In genomic region chr1:191185761-191186385, GRCm38 (mm10) we compare ENCODE assay signal across 9 mouse cellular contexts. TPM values are rescaled to one million over a fixed set of nuclear protein-coding genes. Genes with fewer than 3 reads are reported as not detected.
DNase-seq lines count a peak whose midpoint lies in the region; ATAC-seq and TF ChIP-seq lines count a peak whose summit lies in the region.
"Had no signal": no experiment of that assay in that cellular context is flagged by ENCODE, and none has a peak within 500 bp of the region (broad histone marks: within the 10 kb centered on the region; RNA-seq: fewer than 3 reads in every experiment).

No protein-coding gene starts in this region.

- H3K4me2 ChIP-seq in forebrain, embryonic 13.5 days: peak overlapping the region; percentile 93
- H3K4me2 ChIP-seq in lung, embryonic 16.5 days (ENCODE audit: low read depth, low read length): peak overlapping the region; percentile 100
- H3K4me2 ChIP-seq in stomach, postnatal 0 days (replicated peaks; ENCODE audit: low read depth): peak overlapping the region; percentile 91

- ATAC-seq in forebrain, embryonic 13.5 days: no peak
- no peak for ATAC-seq in lung, embryonic 16.5 days (ENCODE audit: low read depth)
- ATAC-seq in stomach, postnatal 0 days (ENCODE audit: low FRiP score, low TSS enrichment): no peak
- ATAC-seq in megakaryocyte progenitor cell, adult 5-6 weeks (replicated peaks; ENCODE audit: poor library complexity): no peak

- H3K27me3 ChIP-seq in forebrain, embryonic 13.5 days: peaks cover 90% of the 10 kb centered on the region
- H3K27me3 ChIP-seq in lung, embryonic 16.5 days (ENCODE audit: control insufficient read depth, insufficient read depth, low read depth, low read length): peaks cover 21% of the 10 kb centered on the region
- 0 out of 2 replicates have a peak, but pooled peaks cover 3% of the 10 kb centered on the region for H3K27me3 ChIP-seq in stomach, postnatal 0 days (ENCODE audit: control insufficient read depth, insufficient read depth, low read length)

- no peak overlapping the region for H3K9ac ChIP-seq in forebrain, embryonic 13.5 days
- H3K9ac ChIP-seq in lung, embryonic 16.5 days (ENCODE audit: low read length): peak overlapping the region; percentile 11
- peak overlapping the region; percentile 32 for H3K9ac ChIP-seq in stomach, postnatal 0 days (ENCODE audit: low read length)

- intact Hi-C loops in gastrocnemius, adult 2 months (cut with DNase I): no loop called here

- TF ChIP-seq EP300 in stomach, postnatal 0 days (optimal IDR thresholded peaks at IDR 0.05): no peak

- DNase-seq in gastrocnemius, adult 2 months: no peak
- no peak for DNase-seq in gastrocnemius, postnatal 4 days (ENCODE audit: low spot score in 2 of 2)
- DNase-seq in induced T-regulatory cell, adult 2 months (ENCODE audit: low read depth): peak; percentile 66
- DNase-seq in stomach, postnatal 0 days (ENCODE audit: low spot score): no peak
- no peak for DNase-seq in right cerebral cortex, postnatal 36 days (ENCODE audit: low spot score in 2 of 2)

- under 1% methylated on average over 16 of the region's 16 CpGs for WGBS in forebrain, embryonic 13.5 days
- WGBS in lung, embryonic 16.5 days: under 1% methylated on average over 16 of the region's 16 CpGs
- WGBS in stomach, postnatal 0 days: 1% methylated on average over 16 of the region's 16 CpGs

- H3K9me3 ChIP-seq in forebrain, embryonic 13.5 days (replicated peaks): no peaks in the 10 kb centered on the region
- no peaks in the 10 kb centered on the region for H3K9me3 ChIP-seq in lung, embryonic 16.5 days (ENCODE audit: control insufficient read depth, low read length)
- no peaks in the 10 kb centered on the region for H3K9me3 ChIP-seq in stomach, postnatal 0 days (ENCODE audit: control insufficient read depth, low read length)

- no peak for TF ChIP-seq CTCF in gastrocnemius, adult 2 months (IDR thresholded peaks at IDR 0.05)
- TF ChIP-seq CTCF in stomach, postnatal 0 days (IDR thresholded peaks at IDR 0.05; ENCODE audit: low read depth): no peak

- peak overlapping the region; percentile 97 for H3K4me3 ChIP-seq in gastrocnemius, adult 2 months
- H3K4me3 ChIP-seq in forebrain, embryonic 13.5 days: peak overlapping the region; percentile 48
- peak overlapping the region; percentile 66 for H3K4me3 ChIP-seq in lung, embryonic 16.5 days (ENCODE audit: low read length)
- H3K4me3 ChIP-seq in stomach, postnatal 0 days (ENCODE audit: low read depth, low read length): peak overlapping the region; percentile 53
- H3K4me3 ChIP-seq: erythroblast, embryonic 14.5 days had no signal

- H3K4me1 ChIP-seq in forebrain, embryonic 13.5 days: peaks cover 45% of the 10 kb centered on the region
- H3K4me1 ChIP-seq in lung, embryonic 16.5 days (replicated peaks; ENCODE audit: control insufficient read depth, insufficient read depth, low read length): peaks cover 28% of the 10 kb centered on the region
- H3K4me1 ChIP-seq in stomach, postnatal 0 days (replicated peaks; ENCODE audit: control insufficient read depth, insufficient read depth): no peaks in the 10 kb centered on the region

- H3K36me3 ChIP-seq in forebrain, embryonic 13.5 days (ENCODE audit: poor library complexity, severe bottlenecking): no peaks in the 10 kb centered on the region
- H3K36me3 ChIP-seq in lung, embryonic 16.5 days (ENCODE audit: control insufficient read depth, insufficient read depth, low read length): no peaks in the 10 kb centered on the region
- H3K36me3 ChIP-seq in stomach, postnatal 0 days (ENCODE audit: control insufficient read depth, insufficient read depth, low read length): no peaks in the 10 kb centered on the region

- H3K27ac ChIP-seq in gastrocnemius, adult 2 months: peak overlapping the region; percentile 82
- H3K27ac ChIP-seq in forebrain, embryonic 13.5 days: no peak overlapping the region
- H3K27ac ChIP-seq in lung, embryonic 16.5 days (ENCODE audit: low read length): no peak overlapping the region
- peak overlapping the region; percentile 61 for H3K27ac ChIP-seq in stomach, postnatal 0 days (replicated peaks)

RNA-seq across cellular contexts. Expression of gene Fam71a, which starts 21.3 kb away (rescaled TPM):
- not detected for total RNA-seq in gastrocnemius, adult 2 months (2021)
- not detected for total RNA-seq in gastrocnemius, postnatal 4 days (2021)
- not detected in 2 replicates for polyA plus RNA-seq in forebrain, embryonic 13.5 days (2015; fragmentation: Nextera tagmentation; extraction: Ambion mirVana)
- polyA plus RNA-seq in lung, embryonic 16.5 days (2015; fragmentation: Nextera tagmentation; extraction: Ambion mirVana): not detected in 2 replicates
- 0.04 TPM in 1 of 2 replicates, not detected in the other for polyA plus RNA-seq in stomach, postnatal 0 days (2015; fragmentation: Nextera tagmentation; extraction: Ambion mirVana)
- 0.12 TPM in 1 of 2 replicates, not detected in the other for total RNA-seq in megakaryocyte progenitor cell, adult 5-6 weeks (2015)
- total RNA-seq in megakaryocyte progenitor cell, adult 5-6 weeks (2017): not detected in 2 replicates
- polyA plus RNA-seq: erythroblast, embryonic 14.5 days had no signal

RNA-seq across cellular contexts. Expression of gene Atf3, which starts 32.0 kb away (rescaled TPM):
- total RNA-seq in gastrocnemius, adult 2 months (2021): 1 to 10 TPM; 2.7 to 7.2 TPM
- 10 to 100 TPM in 1 of 2 experiments, 1 to 10 TPM in 1; 9.7 to 13.9 TPM for total RNA-seq in gastrocnemius, postnatal 4 days (2021)
- 1.0 and 1.4 TPM in 2 replicates for polyA plus RNA-seq in forebrain, embryonic 13.5 days (2015; fragmentation: Nextera tagmentation; extraction: Ambion mirVana)
- polyA plus RNA-seq in lung, embryonic 16.5 days (2015; fragmentation: Nextera tagmentation; extraction: Ambion mirVana): 3.9 and 4.3 TPM in 2 replicates
- polyA plus RNA-seq in stomach, postnatal 0 days (2015; fragmentation: Nextera tagmentation; extraction: Ambion mirVana): 6.5 and 11.1 TPM in 2 replicates
- 2.2 and 8.0 TPM in 2 replicates for total RNA-seq in megakaryocyte progenitor cell, adult 5-6 weeks (2015)
- 1.0 and 20.5 TPM in 2 replicates for total RNA-seq in megakaryocyte progenitor cell, adult 5-6 weeks (2017)

Comparison
In these comparisons a context has a peak if more than half of its experiments do, and no peak if none do; other contexts are left out.
1. H3K27ac ChIP-seq: peak in gastrocnemius, adult 2 months (single experiment) and stomach, postnatal 0 days (single experiment); none in forebrain, embryonic 13.5 days (single experiment) and lung, embryonic 16.5 days (single experiment).
2. Peak in every context shown above with its lines, with median percentiles within 50 percentile points of each other: H3K4me3 ChIP-seq and H3K4me2 ChIP-seq.